Mouse (Mus musculus) spleen, adult 2 months (tissue): Measurements from ENCODE around the gene L3mbtl4.

Experiments used
- CTCF ChIP-seq: fragments of 200-500 bp; IDR thresholded peaks from 2 replicates; pipeline ENCODE4 v1.5.1; 2011; ENCODE audit warnings: mild to moderate bottlenecking, inconsistent platforms; ENCODE audit not compliant: insufficient read depth, insufficient read length, insufficient replicate concordance; ENCODE audit errors: extremely low read depth
- POLR2A ChIP-seq: fragments of 200-500 bp; IDR thresholded peaks from 2 replicates; pipeline ENCODE4 v1.6.1; 2011; ENCODE audit warnings: low read depth, low read length, inconsistent platforms

DNA sequence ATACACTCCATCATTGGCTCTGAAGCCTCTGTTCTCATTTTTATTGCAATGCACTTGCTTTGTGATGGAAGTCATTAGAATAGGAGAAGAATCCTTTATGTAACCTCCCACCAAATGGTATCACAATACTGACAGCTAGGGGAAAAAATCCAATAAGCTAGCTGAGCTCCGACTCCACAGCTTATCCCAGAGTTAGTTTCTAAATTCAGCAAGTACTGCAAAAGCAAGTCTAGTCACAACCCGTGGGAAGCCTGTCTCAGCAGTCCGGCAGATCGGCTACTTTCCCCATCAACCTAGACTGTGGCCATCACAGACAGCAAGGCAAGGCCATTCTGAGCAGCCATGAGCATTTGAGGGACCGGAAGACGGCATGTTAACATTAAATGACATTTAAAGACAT, 298.2 kb downstream of the L3mbtl4 start:
- no peak for TF ChIP-seq CTCF
- no peak for TF ChIP-seq POLR2A
